Mouse (Mus musculus) lung, adult 2 months (tissue): ENCODE data around the gene Wee1.

Experiments
- CTCF ChIP-seq: fragments of 200-500 bp; IDR thresholded peaks from 2 replicates; pipeline ENCODE4 v1.5.1; 2011; ENCODE audit warnings: mild to moderate bottlenecking, low read length, control low read depth; ENCODE audit not compliant: insufficient read depth
- POLR2A ChIP-seq: fragments of 200-500 bp; IDR thresholded peaks from 2 replicates; pipeline ENCODE4 v1.6.1; 2011; ENCODE audit warnings: low read depth, mild to moderate bottlenecking, control low read depth, low read length, borderline replicate concordance; ENCODE audit errors: extremely low read depth

DNA sequence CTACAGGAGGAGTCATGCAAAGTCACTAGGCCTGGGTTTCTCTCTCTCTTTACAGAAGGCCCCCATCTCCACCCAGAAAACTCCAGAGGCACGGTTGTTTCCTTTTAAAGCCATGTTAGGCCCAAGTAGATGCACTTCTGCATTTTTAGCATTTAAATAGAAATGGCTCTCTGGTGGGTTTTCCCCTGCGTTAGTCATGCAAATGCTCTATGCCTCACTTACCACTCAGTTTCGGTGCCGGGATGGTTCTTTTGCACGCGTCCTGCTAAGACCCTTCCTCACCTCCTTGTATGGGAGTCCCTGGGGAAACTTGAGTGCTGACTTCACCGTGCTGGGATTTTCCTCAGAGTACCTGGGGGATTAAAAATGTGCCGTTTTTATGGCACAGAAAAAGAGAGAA lies 44.4 kb downstream of the Wee1 start:
- TF ChIP-seq CTCF, result no peak
- no peak for TF ChIP-seq POLR2A
